Comparison of ENCODE assay signal across 14 mouse cellular contexts in the genomic region with DNA sequence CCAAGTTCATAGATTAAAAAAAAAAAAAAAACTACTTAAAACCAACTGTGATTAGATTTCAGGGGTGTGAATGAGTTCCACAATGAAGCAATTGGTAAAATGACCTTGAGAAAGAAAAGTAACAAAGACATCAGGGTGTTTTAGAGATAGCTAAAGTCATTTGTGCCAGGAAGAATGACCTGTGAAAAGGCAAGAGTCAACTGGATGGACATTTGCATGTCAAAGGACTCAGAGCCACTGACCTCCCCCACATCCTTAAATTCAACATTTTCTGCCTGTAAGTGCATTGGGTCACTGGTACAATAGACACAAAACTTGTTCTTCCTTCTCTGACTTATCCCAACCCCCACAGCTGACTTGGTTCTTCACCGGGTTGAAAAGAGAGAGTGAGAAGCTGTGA.
"Had no signal": no experiment of that assay in that cellular context is flagged by ENCODE, and none has a peak within 500 bp of the region (broad histone marks: within the 10 kb centered on the region; RNA-seq: fewer than 3 reads in every experiment).

No protein-coding gene starts in this region.

- ATAC-seq: lung, postnatal 0 days had no signal

- H3K4me3 ChIP-seq: lung, embryonic 15.5 days; midbrain, embryonic 10.5 days; midbrain, embryonic 12.5 days; neural tube, embryonic 12.5 days; stomach, embryonic 15.5 days had no signal

- H3K36me3 ChIP-seq: lung, embryonic 15.5 days; midbrain, embryonic 10.5 days; midbrain, embryonic 12.5 days; neural tube, embryonic 12.5 days; stomach, embryonic 15.5 days had no signal

- H3K4me2 ChIP-seq: lung, embryonic 15.5 days; midbrain, embryonic 12.5 days; neural tube, embryonic 12.5 days; stomach, embryonic 15.5 days had no signal

- DNase-seq: lung, adult 2 months; lung, postnatal 4 days; midbrain, embryonic 14.5 days; right cerebral cortex, postnatal 14 days; thymus, adult 2 months; thymus, postnatal 25 days; thymus, postnatal 4 days had no signal

- H3K27ac ChIP-seq: lung, embryonic 15.5 days; midbrain, embryonic 10.5 days; midbrain, embryonic 12.5 days; neural tube, embryonic 12.5 days; stomach, embryonic 15.5 days; stomach, postnatal 0 days had no signal

- H3K4me1 ChIP-seq: lung, embryonic 15.5 days; midbrain, embryonic 12.5 days; neural tube, embryonic 12.5 days; stomach, embryonic 15.5 days had no signal

- H3K27me3 ChIP-seq: lung, embryonic 15.5 days; midbrain, embryonic 12.5 days; neural tube, embryonic 12.5 days; stomach, embryonic 15.5 days had no signal

- H3K9me3 ChIP-seq: lung, embryonic 15.5 days; midbrain, embryonic 10.5 days; midbrain, embryonic 12.5 days; neural tube, embryonic 12.5 days; stomach, embryonic 15.5 days had no signal

- H3K9ac ChIP-seq: lung, embryonic 15.5 days; midbrain, embryonic 12.5 days; neural tube, embryonic 12.5 days; stomach, embryonic 15.5 days had no signal
